Mouse (Mus musculus) myocyte (in vitro differentiated cells): ENCODE data around the gene 9630041A04Rik. TPM values are rescaled to one million over a fixed set of nuclear protein-coding genes. Genes with fewer than 3 reads are reported as not detected.

Experiments
- H3K27me3 ChIP-seq: one replicate; pipeline ENCODE4 v1.6.1; 2011; ENCODE audit not compliant: control insufficient read depth, insufficient read depth, insufficient read length
- H3K36me3 ChIP-seq: one replicate; pipeline ENCODE4 v1.6.1; 2011; ENCODE audit not compliant: control insufficient read depth, insufficient read depth
- H3K4me2 ChIP-seq: one replicate; pipeline ENCODE4 v1.6.1; 2011; ENCODE audit warnings: low read depth, control low read depth
- H3K4me3 ChIP-seq: one replicate; pipeline ENCODE4 v1.5.1; 2011; ENCODE audit warnings: mild to moderate bottlenecking, control low read depth, moderate library complexity
- H3K79me2 ChIP-seq: one replicate; pipeline ENCODE4 v1.6.1; 2011; ENCODE audit not compliant: control insufficient read depth, insufficient read depth
- H3ac ChIP-seq: one replicate; pipeline ENCODE4 v1.6.1; 2011; ENCODE audit not compliant: control insufficient read depth, insufficient read length
- CEBPB ChIP-seq: IDR thresholded peaks from 2 replicates; pipeline ENCODE4 v1.6.1; 2011; ENCODE audit warnings: mild to moderate bottlenecking, moderate library complexity; ENCODE audit not compliant: poor library complexity, insufficient read depth, severe bottlenecking
- E2F4 ChIP-seq: IDR thresholded peaks from one replicate; pipeline ENCODE4 v1.6.1; 2011; ENCODE audit warnings: mild to moderate bottlenecking, control low read depth, moderate library complexity; ENCODE audit not compliant: insufficient read depth
- MAX ChIP-seq: IDR thresholded peaks from one replicate; pipeline ENCODE4 v1.6.1; 2011; ENCODE audit warnings: low read depth, mild to moderate bottlenecking, control low read depth
- MYOD1 ChIP-seq, 3 experiments: IDR thresholded peaks; one replicate each; pipeline ENCODE4 v1.6.1; 2011; ENCODE audit warnings: control low read depth in 2 of 3, low read depth in 2 of 3, mild to moderate bottlenecking in 2 of 3, moderate library complexity in 1 of 3; ENCODE audit not compliant: insufficient read length in 2 of 3, control insufficient read depth in 1 of 3
- MYOG ChIP-seq, 3 experiments: IDR thresholded peaks; one replicate each; pipeline ENCODE4 v1.6.1; 2011; ENCODE audit warnings: control low read depth in 2 of 3, low read depth in 2 of 3, mild to moderate bottlenecking in 2 of 3; ENCODE audit not compliant: insufficient read length in 2 of 3, control insufficient read depth in 1 of 3, insufficient read depth in 1 of 3
- POLR2A ChIP-seq: IDR thresholded peaks from one replicate; pipeline ENCODE4 v1.6.1; 2011; ENCODE audit warnings: low read depth, mild to moderate bottlenecking, control low read depth, moderate library complexity; ENCODE audit not compliant: insufficient read length
- POLR2AphosphoS2 ChIP-seq: IDR thresholded peaks from one replicate; pipeline ENCODE4 v1.6.1; 2011; ENCODE audit warnings: low read depth, control low read depth; ENCODE audit not compliant: insufficient read length
- REST ChIP-seq: IDR thresholded peaks from one replicate; pipeline ENCODE4 v1.6.1; 2011; ENCODE audit warnings: mild to moderate bottlenecking, control low read depth, moderate library complexity; ENCODE audit not compliant: insufficient read depth, insufficient read length
- SRF ChIP-seq: IDR thresholded peaks from one replicate; pipeline ENCODE4 v1.6.1; 2011; ENCODE audit warnings: low read depth; ENCODE audit not compliant: control insufficient read depth, insufficient read length
- TCF12 ChIP-seq: IDR thresholded peaks from one replicate; pipeline ENCODE4 v1.6.1; 2011; ENCODE audit warnings: mild to moderate bottlenecking, control low read depth; ENCODE audit not compliant: poor library complexity, insufficient read depth, severe bottlenecking
- TCF3 ChIP-seq: IDR thresholded peaks from one replicate; pipeline ENCODE4 v1.6.1; 2011; ENCODE audit warnings: low read depth, control low read depth; ENCODE audit not compliant: insufficient read length
- USF1 ChIP-seq: IDR thresholded peaks from one replicate; pipeline ENCODE4 v1.6.1; 2011; ENCODE audit warnings: low read depth, mild to moderate bottlenecking, control low read depth, moderate library complexity
- polyA plus RNA-seq: library from polyadenylated mRNA; unstranded; fragments of >200 nt; fragmentation: generic; extraction: Trizol; gene quantifications from one replicate; pipeline ENCODE4 v1.2.1, GENCODE M21; 2012; ENCODE audit warnings: missing spikeins

The 9630041A04Rik gene
- polyA plus RNA-seq, 1 experiment: not detected

DNA sequence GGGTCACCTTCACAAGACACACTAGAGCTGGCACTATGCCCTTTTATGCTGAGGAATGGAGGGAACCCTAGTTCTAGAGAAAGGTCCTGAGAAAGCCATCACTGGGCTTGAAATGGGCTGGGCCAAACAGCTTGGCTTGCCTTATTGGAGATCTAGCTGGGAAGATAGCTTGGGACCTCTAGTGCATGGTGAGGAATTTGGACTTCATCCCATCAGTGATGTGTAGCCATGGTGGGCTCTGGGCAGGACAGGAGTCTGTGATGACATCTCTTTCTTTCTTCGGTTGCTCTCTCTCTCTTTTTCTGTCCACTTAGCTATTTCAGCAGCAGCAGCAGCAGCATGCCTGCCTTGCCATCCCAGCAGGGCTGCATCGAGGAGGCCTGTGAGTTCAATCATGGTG is 53.4 kb downstream of the 9630041A04Rik start:
- H3K36me3 ChIP-seq: no peaks in the 10 kb centered on the region
- H3K79me2 ChIP-seq: no peaks in the 10 kb centered on the region
- H3ac ChIP-seq: no peak overlapping the region
- TF ChIP-seq POLR2A (no peak), POLR2AphosphoS2 (no peak), SRF (no peak), MYOD1 (IDR thresholded peaks at IDR 0.05; ENCODE audit: control insufficient read depth in 1 of 3, insufficient read length in 2 of 3, low read depth in 2 of 3) (no peak), E2F4 (no peak), MAX (no peak), MYOG (IDR thresholded peaks at IDR 0.05; ENCODE audit: control insufficient read depth in 1 of 3, insufficient read depth in 1 of 3, insufficient read length in 2 of 3, low read depth in 2 of 3) (no peak), TCF3 (no peak), USF1 (no peak), TCF12 (no peak), CEBPB (no peak), REST (no peak)
- no peak overlapping the region for H3K4me3 ChIP-seq
- H3K27me3 ChIP-seq: no peaks in the 10 kb centered on the region
- H3K4me2 ChIP-seq: no peak overlapping the region

DNA sequence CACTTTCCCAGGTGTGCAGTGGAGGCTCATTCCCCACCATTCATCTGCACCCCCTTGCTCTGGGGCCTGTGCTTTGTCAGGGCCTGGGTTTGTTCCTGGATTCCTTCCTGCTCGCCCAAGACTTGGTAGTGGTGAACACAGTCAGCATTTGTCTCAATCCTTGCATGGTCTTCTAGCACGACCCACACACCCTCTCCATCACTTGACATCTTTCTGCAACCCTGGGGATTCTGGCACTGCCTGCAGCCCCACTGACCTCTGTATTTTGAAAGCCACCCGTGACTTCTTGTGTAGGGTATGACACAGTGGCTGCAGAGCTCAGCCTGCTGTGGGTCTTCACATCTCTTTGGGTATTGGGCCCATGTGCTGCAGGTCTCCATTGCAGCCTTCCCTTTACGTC is 57.1 kb downstream of the 9630041A04Rik start:
- no peaks in the 10 kb centered on the region for H3K27me3 ChIP-seq
- H3K36me3 ChIP-seq: no peaks in the 10 kb centered on the region
- no peak overlapping the region for H3K4me3 ChIP-seq
- H3K79me2 ChIP-seq: no peaks in the 10 kb centered on the region
- no peak for TF ChIP-seq MAX
- H3ac ChIP-seq: no peak overlapping the region
- no peak overlapping the region for H3K4me2 ChIP-seq

DNA sequence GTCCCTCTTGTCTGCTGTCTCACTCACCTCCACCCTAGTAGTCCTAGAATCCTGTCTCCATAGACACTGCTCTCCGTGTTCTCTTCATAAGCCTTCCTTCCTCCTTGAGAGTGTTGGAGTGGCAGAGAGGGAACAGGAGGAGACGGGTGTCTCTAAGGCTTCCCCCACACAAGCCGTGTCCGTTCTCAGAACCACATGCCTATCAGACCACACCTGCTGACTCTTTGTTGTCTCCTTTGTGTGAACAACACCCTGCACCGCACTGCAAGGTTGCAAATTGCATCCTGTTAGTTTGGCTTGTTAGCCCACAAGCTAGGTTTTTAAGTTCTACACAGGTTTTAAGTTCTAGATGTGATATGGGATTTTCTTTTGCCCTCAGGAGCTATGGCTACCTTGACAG is 57.7 kb downstream of the 9630041A04Rik start:
- no peak overlapping the region for H3ac ChIP-seq
- TF ChIP-seq MYOG (IDR thresholded peaks at IDR 0.05; ENCODE audit: control insufficient read depth in 1 of 3, insufficient read depth in 1 of 3, insufficient read length in 2 of 3, low read depth in 2 of 3) (no peak), TCF3 (no peak), USF1 (no peak), E2F4 (no peak), POLR2A (no peak), TCF12 (no peak)
- no peak overlapping the region for H3K4me3 ChIP-seq
- no peaks in the 10 kb centered on the region for H3K79me2 ChIP-seq
- H3K27me3 ChIP-seq: no peaks in the 10 kb centered on the region
- H3K4me2 ChIP-seq: no peak overlapping the region
- no peaks in the 10 kb centered on the region for H3K36me3 ChIP-seq

DNA sequence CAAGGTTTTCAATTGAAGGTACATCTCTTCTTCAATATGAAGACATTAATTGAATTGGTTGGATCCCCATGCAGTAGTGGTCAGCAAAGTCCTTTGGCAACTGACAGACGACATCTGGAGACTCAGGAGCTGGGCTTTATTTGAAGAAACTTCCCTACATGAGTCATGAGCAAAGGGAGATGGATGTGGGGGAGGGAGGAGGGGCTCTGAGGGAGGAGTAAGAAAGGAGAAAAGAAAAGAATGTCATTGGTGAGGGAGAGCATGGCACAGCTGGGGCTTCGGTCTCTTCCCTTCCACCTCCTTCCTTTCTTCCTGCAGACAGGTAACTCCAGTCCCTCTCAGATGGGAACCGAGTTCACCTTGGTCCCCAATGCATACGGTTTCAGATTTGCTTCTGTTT is 61.2 kb downstream of the 9630041A04Rik start:
- TF ChIP-seq TCF12 (no peak), POLR2AphosphoS2 (no peak), TCF3 (no peak), REST (no peak), CEBPB (no peak), MAX (no peak), USF1 (no peak), POLR2A (no peak), MYOD1 (IDR thresholded peaks at IDR 0.05; ENCODE audit: control insufficient read depth in 1 of 3, insufficient read length in 2 of 3, low read depth in 2 of 3) (no peak), E2F4 (no peak), MYOG (IDR thresholded peaks at IDR 0.05; ENCODE audit: control insufficient read depth in 1 of 3, insufficient read depth in 1 of 3, insufficient read length in 2 of 3, low read depth in 2 of 3) (no peak), SRF (no peak)
- no peaks in the 10 kb centered on the region for H3K36me3 ChIP-seq

DNA sequence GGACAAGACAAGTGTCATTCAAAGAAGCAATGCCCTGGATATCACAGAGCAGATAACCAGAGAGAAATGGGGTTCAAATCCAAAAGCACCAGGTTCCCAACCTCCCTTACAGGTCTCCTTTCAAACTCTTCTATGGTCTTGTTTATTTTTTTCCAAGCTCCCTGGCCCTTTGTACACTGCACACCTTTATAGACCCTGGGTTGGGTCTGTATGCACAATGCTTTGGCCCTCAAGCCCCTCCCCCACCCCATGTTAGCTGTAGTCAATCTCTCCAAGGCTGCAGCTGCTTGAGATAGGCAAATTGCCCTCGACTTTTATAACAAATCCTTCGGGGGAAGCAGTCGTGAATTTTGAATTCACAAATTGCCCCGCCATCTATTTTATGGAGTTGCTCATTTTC is 63.2 kb downstream of the 9630041A04Rik start:
- no peak for TF ChIP-seq MYOD1 (IDR thresholded peaks at IDR 0.05; ENCODE audit: control insufficient read depth in 1 of 3, insufficient read length in 2 of 3, low read depth in 2 of 3)
- TF ChIP-seq TCF3: no peak
- TF ChIP-seq MAX: no peak
- TF ChIP-seq E2F4: no peak
- TF ChIP-seq SRF: no peak
- no peak for TF ChIP-seq TCF12
- H3K36me3 ChIP-seq: no peaks in the 10 kb centered on the region
- no peak overlapping the region for H3K4me3 ChIP-seq
- no peaks in the 10 kb centered on the region for H3K27me3 ChIP-seq
- H3K79me2 ChIP-seq: no peaks in the 10 kb centered on the region
- no peak overlapping the region for H3ac ChIP-seq
- no peak overlapping the region for H3K4me2 ChIP-seq

More for the DNA sequence above, 61.2 kb downstream of the 9630041A04Rik start:
- Histone ChIP-seq H3K27me3 (no peaks in the 10 kb centered on the region), H3ac (no peak overlapping the region), H3K4me2 (no peak overlapping the region), H3K4me3 (no peak overlapping the region), H3K79me2 (no peaks in the 10 kb centered on the region)
